Mouse (Mus musculus): Measurements from ENCODE around the gene Eif2ak4. TPM values are rescaled to one million over a fixed set of nuclear protein-coding genes. Genes with fewer than 3 reads are reported as not detected.
A peak's percentile ranks its signal among the peaks of the same experiment; 100 is the strongest.

Eif2ak4 gene
- polyA plus RNA-seq, 1 experiment from 2014 or later = 12.1 TPM

- no peaks in the 10 kb centered on the region for H3K9me3 ChIP-seq
- WGBS = 58% methylated on average over 9 of the region's 9 CpGs
- ATAC-seq (ENCODE audit: borderline replicate concordance, extremely low read depth, low FRiP score, low TSS enrichment) = no peak
- no peaks in the 10 kb centered on the region for H3K27me3 ChIP-seq
- H3K9ac ChIP-seq = no peak overlapping the region
- no peak overlapping the region for H3K4me3 ChIP-seq
- peaks cover 36% of the 10 kb centered on the region for H3K4me1 ChIP-seq
- no peak overlapping the region for H3K4me2 ChIP-seq
- no peaks in the 10 kb centered on the region for H3K36me3 ChIP-seq
- no peak overlapping the region for H3K27ac ChIP-seq
These were observed 106.6 kb downstream of the Eif2ak4 start for GRCm38 (mm10) chr2:118495024-118495423.

GRCm38 (mm10) chr2:118497890-118498289 is 109.5 kb downstream of the Eif2ak4 start:
- no peak overlapping the region for H3K4me3 ChIP-seq
- peaks cover 16% of the 10 kb centered on the region; the same call in 1 of the 2 replicates for H3K4me1 ChIP-seq
- H3K4me2 ChIP-seq = no peak overlapping the region
- no peak for ATAC-seq (ENCODE audit: borderline replicate concordance, extremely low read depth, low FRiP score, low TSS enrichment)
- H3K9ac ChIP-seq = no peak overlapping the region
- WGBS = 70% methylated on average over 5 of the region's 5 CpGs
- no peaks in the 10 kb centered on the region for H3K27me3 ChIP-seq
- no peaks in the 10 kb centered on the region for H3K36me3 ChIP-seq
- H3K27ac ChIP-seq = no peak overlapping the region
- no peaks in the 10 kb centered on the region for H3K9me3 ChIP-seq

GRCm38 (mm10) chr2:118498476-118498875 is 110.1 kb downstream of the Eif2ak4 start:
- Histone ChIP-seq H3K36me3 (no peaks in the 10 kb centered on the region), H3K9ac (no peak overlapping the region), H3K4me2 (no peak overlapping the region), H3K27me3 (no peaks in the 10 kb centered on the region), H3K4me1 (peaks cover 16% of the 10 kb centered on the region; the same call in 1 of the 2 replicates), H3K27ac (no peak overlapping the region), H3K4me3 (no peak overlapping the region), H3K9me3 (no peaks in the 10 kb centered on the region)
- 78% methylated on average over 6 of the region's 6 CpGs for WGBS
- no peak for ATAC-seq (ENCODE audit: borderline replicate concordance, extremely low read depth, low FRiP score, low TSS enrichment)

GRCm38 (mm10) chr2:118499135-118499961 is 110.9 kb downstream of the Eif2ak4 start:
- ATAC-seq (ENCODE audit: borderline replicate concordance, extremely low read depth, low FRiP score, low TSS enrichment) = 0 out of 2 replicates have a peak, but pooled peaks have one; percentile 46
- H3K27me3 ChIP-seq = no peaks in the 10 kb centered on the region
- no peak overlapping the region for H3K9ac ChIP-seq
- no peaks in the 10 kb centered on the region for H3K36me3 ChIP-seq
- no peak overlapping the region for H3K4me3 ChIP-seq
- no peak overlapping the region for H3K4me2 ChIP-seq
- no peaks in the 10 kb centered on the region for H3K9me3 ChIP-seq
- 42% methylated on average over 20 of the region's 20 CpGs for WGBS
- peaks cover 16% of the 10 kb centered on the region; the same call in 1 of the 2 replicates for H3K4me1 ChIP-seq
- H3K27ac ChIP-seq = no peak overlapping the region

- no peak overlapping the region for H3K4me2 ChIP-seq
- ATAC-seq (ENCODE audit: borderline replicate concordance, extremely low read depth, low FRiP score, low TSS enrichment) = no peak
- no peak overlapping the region for H3K9ac ChIP-seq
- WGBS = 76% methylated on average over 2 of the region's 2 CpGs
- no peaks in the 10 kb centered on the region for H3K9me3 ChIP-seq
- H3K36me3 ChIP-seq = no peaks in the 10 kb centered on the region
- H3K4me1 ChIP-seq = peaks cover 10% of the 10 kb centered on the region; the same call in 1 of the 2 replicates
- H3K27me3 ChIP-seq = no peaks in the 10 kb centered on the region
- no peak overlapping the region for H3K4me3 ChIP-seq
- H3K27ac ChIP-seq = no peak overlapping the region
These were observed 111.8 kb downstream of the Eif2ak4 start for GRCm38 (mm10) chr2:118500191-118500590.

GRCm38 (mm10) chr2:118507126-118507525 is 118.7 kb downstream of the Eif2ak4 start:
- Histone ChIP-seq H3K4me2 (no peak overlapping the region), H3K4me1 (peaks cover 26% of the 10 kb centered on the region), H3K36me3 (no peaks in the 10 kb centered on the region), H3K9ac (no peak overlapping the region), H3K4me3 (no peak overlapping the region), H3K27ac (no peak overlapping the region), H3K9me3 (no peaks in the 10 kb centered on the region), H3K27me3 (no peaks in the 10 kb centered on the region)
- WGBS = 78% methylated on average over 7 of the region's 7 CpGs
- no peak for ATAC-seq (ENCODE audit: borderline replicate concordance, extremely low read depth, low FRiP score, low TSS enrichment)

- peak overlapping the region; percentile 21; the same call in 1 of the 2 replicates for H3K4me2 ChIP-seq
- no peaks in the 10 kb centered on the region for H3K36me3 ChIP-seq
- no peaks in the 10 kb centered on the region for H3K9me3 ChIP-seq
- peak overlapping the region; percentile 8; the same call in 1 of the 2 replicates for H3K9ac ChIP-seq
- H3K4me1 ChIP-seq = peaks cover 32% of the 10 kb centered on the region
- ATAC-seq (ENCODE audit: borderline replicate concordance, extremely low read depth, low FRiP score, low TSS enrichment) = no peak
- no peaks in the 10 kb centered on the region for H3K27me3 ChIP-seq
- peak overlapping the region; percentile 80 for H3K27ac ChIP-seq
- no peak overlapping the region for H3K4me3 ChIP-seq
- WGBS = 39% methylated on average over 8 of the region's 8 CpGs
These were observed 121.4 kb downstream of the Eif2ak4 start for GRCm38 (mm10) chr2:118509688-118510446.

GRCm38 (mm10) chr2:118510447-118511310 is 122.3 kb downstream of the Eif2ak4 start:
- Histone ChIP-seq H3K36me3 (no peaks in the 10 kb centered on the region), H3K9me3 (no peaks in the 10 kb centered on the region), H3K9ac (peak overlapping the region; percentile 8; the same call in 1 of the 2 replicates), H3K27me3 (no peaks in the 10 kb centered on the region), H3K4me2 (peak overlapping the region; percentile 21; the same call in 1 of the 2 replicates), H3K4me1 (peaks cover 32% of the 10 kb centered on the region), H3K4me3 (no peak overlapping the region), H3K27ac (peak overlapping the region; percentile 80)
- 34% methylated on average over 29 of the region's 29 CpGs for WGBS
- peak; percentile 84 for ATAC-seq (ENCODE audit: borderline replicate concordance, extremely low read depth, low FRiP score, low TSS enrichment)

- H3K4me3 ChIP-seq = no peak overlapping the region
- no peak overlapping the region for H3K9ac ChIP-seq
- peak overlapping the region; percentile 54 for H3K27ac ChIP-seq
- no peaks in the 10 kb centered on the region for H3K36me3 ChIP-seq
- ATAC-seq (ENCODE audit: borderline replicate concordance, extremely low read depth, low FRiP score, low TSS enrichment) = no peak; the same call in 1 of the 2 replicates
- H3K4me2 ChIP-seq = no peak overlapping the region
- H3K27me3 ChIP-seq = no peaks in the 10 kb centered on the region
- WGBS = 45% methylated on average over 11 of the region's 11 CpGs
- peaks cover 32% of the 10 kb centered on the region for H3K4me1 ChIP-seq
- H3K9me3 ChIP-seq = no peaks in the 10 kb centered on the region
These were observed 123.5 kb downstream of the Eif2ak4 start for GRCm38 (mm10) chr2:118511779-118512417.

- no peak for ATAC-seq (ENCODE audit: borderline replicate concordance, extremely low read depth, low FRiP score, low TSS enrichment)
- Histone ChIP-seq H3K9ac (no peak overlapping the region), H3K4me2 (no peak overlapping the region), H3K9me3 (no peaks in the 10 kb centered on the region), H3K27me3 (no peaks in the 10 kb centered on the region), H3K4me3 (no peak overlapping the region), H3K27ac (peak overlapping the region; percentile 54), H3K4me1 (peaks cover 32% of the 10 kb centered on the region), H3K36me3 (no peaks in the 10 kb centered on the region)
- 70% methylated on average over 16 of the region's 16 CpGs for WGBS
These were observed 124.3 kb downstream of the Eif2ak4 start for GRCm38 (mm10) chr2:118512418-118513377.

Measured in lung, embryonic 15.5 days (tissue).